Mouse (Mus musculus) hindbrain, embryonic 15.5 days (tissue): Measurements from ENCODE around the gene Catspere2. TPM values are rescaled to one million over a fixed set of nuclear protein-coding genes. Genes with fewer than 3 reads are reported as not detected.
"Not testable (repeated sequence)": the region's sequence is repeated elsewhere in the genome, so short reads cannot be mapped to it uniquely, and the experiment has no call there.

Source experiments
- ATAC-seq: fragments of 200-750 bp; cut with Nextera tagmentation; 2 replicates; pipeline ENCODE4 v1.8.0; 2017; ENCODE audit warnings: low read depth, moderate number of reproducible peaks, moderate TSS enrichment; ENCODE audit not compliant: low FRiP score
- H3K27ac ChIP-seq: fragments of 300-500 bp; sonication (generic); replicated peaks from 2 replicates; pipeline ENCODE4 v1.5.1; 2015; ENCODE audit warnings: mild to moderate bottlenecking, inconsistent platforms
- H3K27me3 ChIP-seq: fragments of 300-500 bp; sonication (generic); 2 replicates; pipeline ENCODE4 v1.6.1; 2015; ENCODE audit warnings: control low read depth, inconsistent platforms
- H3K36me3 ChIP-seq: fragments of 300-500 bp; sonication (generic); 2 replicates; pipeline ENCODE4 v1.6.1; 2015; ENCODE audit warnings: control low read depth, inconsistent platforms
- H3K4me1 ChIP-seq: fragments of 300-500 bp; sonication (generic); replicated peaks from 2 replicates; pipeline ENCODE4 v1.6.1; 2015; ENCODE audit warnings: control low read depth, inconsistent platforms
- H3K4me2 ChIP-seq: fragments of 300-500 bp; sonication (generic); 2 replicates; pipeline ENCODE4 v1.6.1; 2015; ENCODE audit warnings: moderate library complexity, mild to moderate bottlenecking, inconsistent platforms
- H3K4me3 ChIP-seq: fragments of 300-500 bp; sonication (generic); 2 replicates; pipeline ENCODE4 v1.5.1; 2015; ENCODE audit warnings: mild to moderate bottlenecking, inconsistent platforms
- H3K9ac ChIP-seq: fragments of 300-500 bp; sonication (generic); 2 replicates; pipeline ENCODE4 v1.6.1; 2015; ENCODE audit warnings: inconsistent platforms
- H3K9me3 ChIP-seq: fragments of 300-500 bp; sonication (generic); 2 replicates; pipeline ENCODE4 v1.6.1; 2016; ENCODE audit warnings: control low read depth, inconsistent platforms
- WGBS: fragments of 180-500 bp; shearing (Covaris S2); methylation state at CpG from one replicate; pipeline ENCODE4 v1.1.7; 2015; 5-methylcytosine and 5-hydroxymethylcytosine counted together
- polyA plus RNA-seq: library from polyadenylated mRNA; unstranded; fragments of >200 nt; fragmentation: Nextera tagmentation; extraction: Ambion mirVana; gene quantifications from 2 replicates; pipeline ENCODE4 v1.2.1, GENCODE M21; 2015

Catspere2 gene
- polyA plus RNA-seq, 1 experiment from 2014 or later = 0.57 TPM

DNA sequence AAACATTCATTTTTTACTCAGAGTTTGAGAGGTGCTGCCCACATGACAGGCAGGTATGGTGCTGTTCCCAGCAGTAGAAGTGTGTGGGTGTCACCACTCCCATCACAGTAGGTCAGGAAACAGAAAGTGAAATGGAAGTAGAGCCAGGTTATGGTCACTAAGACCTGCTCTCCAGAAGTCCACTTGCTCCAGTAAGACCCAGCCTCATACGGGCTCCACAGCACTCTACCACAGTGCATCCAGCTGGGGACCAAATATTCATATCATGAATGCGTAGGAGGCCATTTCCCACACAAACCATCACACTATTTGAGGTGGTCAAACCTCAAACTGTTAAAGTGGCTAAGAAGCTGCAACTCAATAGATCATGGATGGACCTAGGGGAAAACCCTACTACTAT, 199.0 kb downstream of the Catspere2 start:
- Histone ChIP-seq H3K27ac (no peak overlapping the region), H3K4me1 (peaks cover 3% of the 10 kb centered on the region; the same call in 1 of the 2 replicates), H3K4me2 (no peak overlapping the region), H3K4me3 (no peak overlapping the region), H3K9ac (no peak overlapping the region), H3K27me3 (no peaks in the 10 kb centered on the region), H3K36me3 (no peaks in the 10 kb centered on the region), H3K9me3 (no peaks in the 10 kb centered on the region)
- 84% methylated on average over 2 of the region's 2 CpGs for WGBS
- ATAC-seq = no peak

GRCm38 (mm10) chr1:178185591-178185990, 202.4 kb downstream of the Catspere2 start:
- Histone ChIP-seq H3K4me2 (no peak overlapping the region), H3K36me3 (no peaks in the 10 kb centered on the region), H3K27ac (no peak overlapping the region), H3K9ac (no peak overlapping the region), H3K4me3 (no peak overlapping the region), H3K27me3 (no peaks in the 10 kb centered on the region), H3K4me1 (peaks cover 17% of the 10 kb centered on the region), H3K9me3 (no peaks in the 10 kb centered on the region)
- no peak for ATAC-seq

DNA sequence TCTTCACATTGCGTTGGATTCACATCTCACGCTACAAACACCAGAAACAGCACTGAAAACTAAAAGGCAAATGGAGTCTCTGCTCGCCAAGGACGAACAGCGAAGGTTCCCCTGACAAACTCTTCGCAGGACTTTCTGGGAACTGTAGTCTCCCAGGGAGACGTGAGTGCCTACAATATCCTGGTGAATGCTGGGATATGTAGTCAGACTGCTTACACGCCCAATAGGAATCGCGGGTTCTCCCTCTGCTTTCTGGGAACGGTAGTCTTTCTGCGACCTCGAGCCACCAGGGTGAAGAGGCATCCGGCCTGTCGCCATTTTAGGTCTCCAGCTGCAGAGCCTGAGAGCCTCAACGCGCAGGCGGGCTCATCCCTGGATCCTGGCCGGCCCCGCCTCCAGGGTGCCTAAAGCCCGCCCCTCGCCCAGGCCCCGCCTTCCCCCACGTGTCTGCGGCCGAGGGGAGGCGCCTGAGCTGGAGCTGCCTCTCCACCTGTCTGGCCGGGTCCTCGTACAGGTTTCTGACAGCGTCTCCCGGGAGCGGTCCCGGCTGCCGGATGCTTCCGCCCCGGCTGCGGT, 204.1 kb downstream of the Catspere2 start, which contains the start of gene Desi2:
Gene Desi2, plus strand, starts transcription at position 202 of the 576 bp plus-strand sequence.
- under 1% methylated on average over 37 of the region's 37 CpGs for WGBS

GRCm38 (mm10) chr1:178187810-178188209, 204.6 kb downstream of the Catspere2 start:
- H3K9ac ChIP-seq = peak overlapping the region; percentile 67
- H3K4me1 ChIP-seq = peaks cover 17% of the 10 kb centered on the region
- peak overlapping the region; percentile 42 for H3K4me2 ChIP-seq
- ATAC-seq = peak; percentile 50; the same call in 1 of the 2 replicates
- not testable (repeated sequence) for H3K36me3 ChIP-seq, H3K27me3 ChIP-seq, H3K9me3 ChIP-seq
- peak overlapping the region; percentile 78 for H3K4me3 ChIP-seq
- peak overlapping the region; percentile 85 for H3K27ac ChIP-seq
- 1% methylated on average over 17 of the region's 38 CpGs for WGBS

More for the DNA sequence above, 204.1 kb downstream of the Catspere2 start, which contains the start of gene Desi2:
- peak within 1 kb of the TSS; percentile 63 for H3K4me2 ChIP-seq
- H3K9ac ChIP-seq = peak within 1 kb of the TSS; percentile 67
- H3K36me3 ChIP-seq, H3K27me3 ChIP-seq, H3K9me3 ChIP-seq: not testable (repeated sequence)
- H3K4me1 ChIP-seq = peaks cover 17% of the 10 kb centered on the region
- H3K4me3 ChIP-seq = peak within 1 kb of the TSS; percentile 78
- peak within 1 kb of the TSS; percentile 85 for H3K27ac ChIP-seq
- peak; percentile 100 for ATAC-seq

- WGBS = 8% methylated on average over 13 of the region's 13 CpGs
- no peak for ATAC-seq
- no peak overlapping the region for H3K9ac ChIP-seq
These were observed 205.2 kb downstream of the Catspere2 start for GRCm38 (mm10) chr1:178188386-178188785.

DNA sequence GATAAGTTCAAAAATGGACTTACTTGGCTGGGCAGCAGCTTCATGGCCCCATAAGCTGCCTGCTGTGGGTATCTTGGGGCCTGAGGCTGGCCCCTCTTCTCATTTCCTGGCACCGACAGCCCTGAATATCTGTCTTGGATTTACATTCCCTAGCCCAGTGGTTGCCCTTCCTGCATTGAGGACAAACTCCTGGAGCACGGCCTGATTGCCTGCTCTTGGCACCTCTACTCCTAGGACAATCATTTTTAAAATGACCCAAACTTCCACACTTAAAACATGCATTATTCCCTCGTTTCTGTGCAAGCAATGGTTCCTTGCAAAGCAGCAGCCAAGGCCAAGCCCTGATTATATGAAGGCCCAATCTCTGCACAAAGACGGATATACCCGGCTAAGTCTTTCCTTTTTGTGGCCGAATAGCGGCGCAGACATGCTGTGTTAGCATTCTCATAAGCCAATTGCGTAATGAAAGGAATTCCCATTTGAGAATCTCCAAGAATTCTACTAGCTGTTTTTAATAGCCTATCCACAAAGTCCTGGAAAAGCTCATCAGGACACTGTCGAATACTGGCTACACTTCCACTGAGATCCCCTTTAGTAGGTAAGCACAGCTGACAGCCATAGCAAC, 222.6 kb downstream of the Catspere2 start:
- H3K27ac ChIP-seq = no peak overlapping the region
- H3K4me1 ChIP-seq = no peaks in the 10 kb centered on the region
- no peaks in the 10 kb centered on the region for H3K27me3 ChIP-seq
- H3K9ac ChIP-seq = no peak overlapping the region
- no peaks in the 10 kb centered on the region for H3K36me3 ChIP-seq
- H3K4me2 ChIP-seq = no peak overlapping the region
- 90% methylated on average over 10 of the region's 10 CpGs for WGBS
- H3K4me3 ChIP-seq = no peak overlapping the region
- no peak for ATAC-seq
- no peaks in the 10 kb centered on the region for H3K9me3 ChIP-seq

More at GRCm38 (mm10) chr1:178188386-178188785, 205.2 kb downstream of the Catspere2 start:
- Histone ChIP-seq H3K4me2 (peak overlapping the region; percentile 63), H3K27ac (no peak overlapping the region), H3K36me3 (no peaks in the 10 kb centered on the region), H3K27me3 (no peaks in the 10 kb centered on the region), H3K9me3 (no peaks in the 10 kb centered on the region), H3K4me3 (peak overlapping the region; percentile 38), H3K4me1 (peaks cover 17% of the 10 kb centered on the region)

- H3K4me1 ChIP-seq, H3K27ac ChIP-seq, ATAC-seq, H3K9me3 ChIP-seq, H3K4me3 ChIP-seq, H3K9ac ChIP-seq, H3K4me2 ChIP-seq, H3K27me3 ChIP-seq, H3K36me3 ChIP-seq: not testable (repeated sequence)
- 78% methylated on average over 4 of the region's 4 CpGs for WGBS
These were observed 224.6 kb downstream of the Catspere2 start for GRCm38 (mm10) chr1:178207856-178208255.

- H3K9ac ChIP-seq = no peak overlapping the region
- H3K4me2 ChIP-seq = no peak overlapping the region
- no peak overlapping the region for H3K4me3 ChIP-seq
- H3K4me1 ChIP-seq = no peaks in the 10 kb centered on the region
- no peaks in the 10 kb centered on the region for H3K36me3 ChIP-seq
- no peak for ATAC-seq
- H3K9me3 ChIP-seq = no peaks in the 10 kb centered on the region
- no peak overlapping the region for H3K27ac ChIP-seq
- H3K27me3 ChIP-seq = no peaks in the 10 kb centered on the region
These were observed 226.7 kb downstream of the Catspere2 start for GRCm38 (mm10) chr1:178209966-178210365.

DNA sequence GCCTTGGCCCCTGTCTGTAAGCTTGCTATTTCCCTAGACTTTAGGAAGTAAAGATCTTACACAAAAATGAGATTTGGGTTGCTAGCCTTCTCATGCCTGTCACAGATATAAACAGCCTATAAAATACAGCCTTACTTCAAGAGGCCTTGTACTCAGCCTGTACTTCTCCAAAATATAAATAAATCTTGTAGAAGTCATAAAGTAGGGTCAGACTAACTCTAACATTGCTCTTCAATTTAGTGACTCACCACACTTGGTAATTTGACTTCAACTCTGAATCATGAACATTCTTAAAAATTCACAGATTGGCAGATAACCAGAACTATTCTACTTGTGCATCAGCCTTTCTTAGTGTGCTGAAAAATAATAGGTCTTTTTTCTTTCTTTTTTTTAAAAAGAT, 233.9 kb downstream of the Catspere2 start:
- Histone ChIP-seq H3K4me2 (no peak overlapping the region), H3K9ac (no peak overlapping the region), H3K27me3 (no peaks in the 10 kb centered on the region), H3K4me3 (no peak overlapping the region), H3K27ac (no peak overlapping the region), H3K9me3 (no peaks in the 10 kb centered on the region), H3K4me1 (no peaks in the 10 kb centered on the region), H3K36me3 (no peaks in the 10 kb centered on the region)
- ATAC-seq = no peak

DNA sequence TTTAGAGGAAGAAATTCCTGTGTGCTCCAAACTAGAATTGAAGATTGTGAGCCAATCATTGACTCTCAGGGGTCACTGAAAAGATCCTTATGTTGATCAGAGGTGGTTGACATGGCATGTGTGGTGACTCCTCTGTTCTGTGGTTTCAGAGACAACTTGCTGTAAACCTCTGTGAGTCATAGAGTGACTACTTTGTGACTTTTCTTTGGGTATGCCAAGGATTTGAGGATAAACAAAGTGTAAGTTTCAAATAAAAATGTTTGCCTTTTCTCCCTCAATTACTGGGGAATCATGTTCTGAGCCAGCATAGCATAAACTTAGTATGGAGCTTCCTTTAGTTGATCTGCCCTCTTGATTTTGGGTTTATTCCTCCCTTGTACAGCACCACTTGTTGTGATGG, 235.1 kb downstream of the Catspere2 start:
- H3K4me3 ChIP-seq = no peak overlapping the region
- H3K9me3 ChIP-seq = no peaks in the 10 kb centered on the region
- H3K9ac ChIP-seq = no peak overlapping the region
- no peaks in the 10 kb centered on the region for H3K4me1 ChIP-seq
- ATAC-seq = no peak
- H3K27ac ChIP-seq = no peak overlapping the region
- H3K27me3 ChIP-seq = no peaks in the 10 kb centered on the region
- H3K36me3 ChIP-seq = no peaks in the 10 kb centered on the region
- no peak overlapping the region for H3K4me2 ChIP-seq

DNA sequence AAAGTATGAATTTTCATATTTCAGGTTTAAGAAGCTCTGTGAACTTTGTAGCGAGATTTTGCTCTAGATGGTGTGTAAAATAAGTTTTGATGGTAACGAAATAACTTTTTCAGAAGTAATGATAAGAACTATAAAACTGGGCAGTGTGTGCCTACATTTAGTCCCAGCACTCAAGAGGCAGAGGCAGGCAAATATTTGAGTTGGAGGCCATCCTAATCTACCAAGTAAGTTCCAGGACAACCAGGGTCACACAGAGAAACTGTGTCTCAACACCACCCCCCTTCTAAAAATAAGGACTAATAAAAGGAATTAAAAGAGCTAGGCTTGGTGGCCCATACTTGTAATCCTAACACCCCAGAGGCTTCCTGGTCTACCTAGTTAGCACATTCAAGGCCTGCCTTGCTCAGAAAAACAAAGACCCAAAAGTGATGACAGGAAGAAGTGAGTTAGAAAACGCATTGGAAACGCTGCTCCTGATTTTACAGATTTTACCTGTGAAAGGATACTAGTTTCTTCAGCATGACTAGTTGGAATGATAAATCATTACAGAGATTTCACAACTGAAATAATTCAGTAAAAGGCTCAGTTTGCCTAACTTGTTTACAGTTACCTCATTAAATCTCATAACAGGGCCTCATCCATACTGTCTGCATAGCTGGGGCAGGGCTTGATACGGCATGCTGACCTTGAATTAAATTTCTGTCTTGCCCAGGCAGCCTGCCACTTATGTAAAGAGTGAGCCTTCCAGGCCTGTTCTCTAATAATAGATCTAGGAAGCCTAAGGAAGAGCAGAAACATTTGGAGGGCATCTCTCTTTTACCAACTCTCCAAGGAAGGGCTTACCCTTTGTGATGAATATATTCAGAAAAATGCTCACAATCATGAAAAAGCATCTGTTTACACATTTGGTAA, 236.2 kb downstream of the Catspere2 start:
- no peak for ATAC-seq
- Histone ChIP-seq H3K9me3 (peaks cover 6% of the 10 kb centered on the region; the same call in 1 of the 2 replicates), H3K4me3 (no peak overlapping the region), H3K36me3 (no peaks in the 10 kb centered on the region), H3K27me3 (no peaks in the 10 kb centered on the region), H3K27ac (no peak overlapping the region), H3K4me1 (no peaks in the 10 kb centered on the region), H3K4me2 (no peak overlapping the region), H3K9ac (no peak overlapping the region)
- WGBS = 80% methylated on average over 5 of the region's 5 CpGs
